Mouse (Mus musculus) c-Kit-positive CD71-negative TER-119-negative erythroid progenitor cells, embryonic 14.5 days (primary cell): Measurements from ENCODE around the gene Cytl1.

ENCODE experiments used
- DNase-seq: peaks from one replicate; pipeline ENCODE4 v3.0.0-alpha.2; 2013; ENCODE audit warnings: low read depth

Cytl1 gene

GRCm38 (mm10) chr5:37769031-37769430 is 33.7 kb downstream of the Cytl1 start:
- no peak for DNase-seq

- DNase-seq, result no peak
Measured at GRCm38 (mm10) chr5:37770870-37771269, 35.6 kb downstream of the Cytl1 start.

- no peak for DNase-seq
Measured at GRCm38 (mm10) chr5:37774011-37774410, 38.7 kb downstream of the Cytl1 start.

GRCm38 (mm10) chr5:37775681-37776080 is 40.4 kb downstream of the Cytl1 start:
- DNase-seq, result no peak

GRCm38 (mm10) chr5:37783306-37783705 is 48.0 kb downstream of the Cytl1 start:
- DNase-seq, result no peak

GRCm38 (mm10) chr5:37784847-37785391 is 49.6 kb downstream of the Cytl1 start:
- no peak for DNase-seq
